Mouse (Mus musculus) heart, embryonic 11.5 days (tissue): ENCODE results near the gene Ppp4r4. TPM values are rescaled to one million over a fixed set of nuclear protein-coding genes. Genes with fewer than 3 reads are reported as not detected.

Source experiments
- ATAC-seq: fragments of 200-750 bp; cut with Nextera tagmentation; replicated peaks from 2 replicates; pipeline ENCODE4 v1.8.0; 2017; ENCODE audit warnings: moderate library complexity; ENCODE audit not compliant: insufficient number of reproducible peaks, low FRiP score, low TSS enrichment
- H3K27ac ChIP-seq: fragments of 300-500 bp; sonication (generic); 2 replicates; pipeline ENCODE4 v1.5.1; 2014; ENCODE audit warnings: mild to moderate bottlenecking, low read depth, low read length
- H3K27me3 ChIP-seq: fragments of 300-500 bp; sonication (generic); 2 replicates; pipeline ENCODE4 v1.6.1; 2014; ENCODE audit warnings: mild to moderate bottlenecking, low read length, mixed read lengths; ENCODE audit not compliant: control insufficient read depth, insufficient read depth
- H3K36me3 ChIP-seq: fragments of 300-500 bp; sonication (generic); 2 replicates; pipeline ENCODE4 v1.6.1; 2014; ENCODE audit warnings: mild to moderate bottlenecking, low read length, moderate library complexity, mixed read lengths; ENCODE audit not compliant: control insufficient read depth, insufficient read depth
- H3K4me1 ChIP-seq: fragments of 300-500 bp; sonication (generic); 2 replicates; pipeline ENCODE4 v1.6.1; 2014; ENCODE audit warnings: low read length; ENCODE audit not compliant: control insufficient read depth, insufficient read depth
- H3K4me2 ChIP-seq: fragments of 300-500 bp; sonication (generic); 2 replicates; pipeline ENCODE4 v1.6.1; 2014; ENCODE audit warnings: mild to moderate bottlenecking, moderate library complexity
- H3K4me3 ChIP-seq: fragments of 300-500 bp; sonication (generic); 2 replicates; pipeline ENCODE4 v1.5.1; 2014; ENCODE audit warnings: low read depth, low read length
- H3K9ac ChIP-seq: fragments of 300-500 bp; sonication (generic); 2 replicates; pipeline ENCODE4 v1.6.1; 2014; ENCODE audit warnings: mild to moderate bottlenecking, low read depth, low read length, moderate library complexity
- H3K9me3 ChIP-seq: fragments of 300-500 bp; sonication (generic); replicated peaks from 2 replicates; pipeline ENCODE4 v1.6.1; 2016; ENCODE audit warnings: low read length; ENCODE audit not compliant: control insufficient read depth
- WGBS: fragments of 180-500 bp; shearing (Covaris S2); extraction: QIAGEN DNeasy Blood & Tissue Kit; methylation state at CpG from one replicate; pipeline ENCODE4 v1.1.7; 2014; ENCODE audit not compliant: insufficient replicate concordance; 5-methylcytosine and 5-hydroxymethylcytosine counted together
- polyA plus RNA-seq: library from polyadenylated mRNA; unstranded; fragments of >200 nt; fragmentation: Nextera tagmentation; extraction: Ambion mirVana; gene quantifications from 2 replicates; pipeline ENCODE4 v1.2.1, GENCODE M21; 2014

Gene Ppp4r4
- polyA plus RNA-seq, 1 experiment from 2014 or later: 0.60 TPM

- H3K4me2 ChIP-seq: no peak overlapping the region
- no peaks in the 10 kb centered on the region for H3K27me3 ChIP-seq
- 26% methylated on average over 6 of the region's 6 CpGs for WGBS
- H3K9me3 ChIP-seq: no peaks in the 10 kb centered on the region
- no peak overlapping the region for H3K27ac ChIP-seq
- no peak overlapping the region for H3K4me3 ChIP-seq
- ATAC-seq: no peak
- H3K9ac ChIP-seq: no peak overlapping the region
- H3K4me1 ChIP-seq: no peaks in the 10 kb centered on the region
- no peaks in the 10 kb centered on the region for H3K36me3 ChIP-seq
Observed at GRCm38 (mm10) chr12:103494486-103494885, 37.6 kb upstream of the Ppp4r4 start.

GRCm38 (mm10) chr12:103498768-103499167 is 33.3 kb upstream of the Ppp4r4 start:
- Histone ChIP-seq H3K9me3 (no peaks in the 10 kb centered on the region), H3K27me3 (no peaks in the 10 kb centered on the region), H3K4me2 (no peak overlapping the region), H3K27ac (no peak overlapping the region), H3K4me1 (no peaks in the 10 kb centered on the region), H3K9ac (no peak overlapping the region), H3K4me3 (no peak overlapping the region), H3K36me3 (no peaks in the 10 kb centered on the region)
- 55% methylated on average over 5 of the region's 5 CpGs for WGBS
- no peak for ATAC-seq

GRCm38 (mm10) chr12:103499261-103499660 is 32.8 kb upstream of the Ppp4r4 start:
- Histone ChIP-seq H3K4me2 (no peak overlapping the region), H3K4me3 (no peak overlapping the region), H3K36me3 (no peaks in the 10 kb centered on the region), H3K4me1 (no peaks in the 10 kb centered on the region), H3K9ac (no peak overlapping the region), H3K27ac (no peak overlapping the region), H3K9me3 (no peaks in the 10 kb centered on the region), H3K27me3 (no peaks in the 10 kb centered on the region)
- ATAC-seq: no peak
- WGBS: 75% methylated on average over 2 of the region's 2 CpGs

GRCm38 (mm10) chr12:103503300-103503699 is 28.8 kb upstream of the Ppp4r4 start:
- no peak for ATAC-seq
- no peak overlapping the region for H3K4me2 ChIP-seq
- H3K4me3 ChIP-seq: no peak overlapping the region
- H3K9ac ChIP-seq: no peak overlapping the region
- no peaks in the 10 kb centered on the region for H3K4me1 ChIP-seq
- H3K27ac ChIP-seq: no peak overlapping the region
- H3K9me3 ChIP-seq: no peaks in the 10 kb centered on the region
- 76% methylated on average over 3 of the region's 3 CpGs for WGBS
- no peaks in the 10 kb centered on the region for H3K36me3 ChIP-seq
- H3K27me3 ChIP-seq: no peaks in the 10 kb centered on the region

- no peak overlapping the region for H3K4me2 ChIP-seq
- no peaks in the 10 kb centered on the region for H3K4me1 ChIP-seq
- no peak overlapping the region for H3K27ac ChIP-seq
- H3K27me3 ChIP-seq: no peaks in the 10 kb centered on the region
- no peak overlapping the region for H3K9ac ChIP-seq
- H3K36me3 ChIP-seq: no peaks in the 10 kb centered on the region
- no peak overlapping the region for H3K4me3 ChIP-seq
- WGBS: 82% methylated on average over 3 of the region's 3 CpGs
- no peaks in the 10 kb centered on the region for H3K9me3 ChIP-seq
- ATAC-seq: no peak
Observed at GRCm38 (mm10) chr12:103504402-103504801, 27.7 kb upstream of the Ppp4r4 start.

GRCm38 (mm10) chr12:103508346-103508745 is 23.7 kb upstream of the Ppp4r4 start:
- Histone ChIP-seq H3K9ac (no peak overlapping the region), H3K4me3 (no peak overlapping the region), H3K4me1 (no peaks in the 10 kb centered on the region), H3K4me2 (no peak overlapping the region), H3K27me3 (no peaks in the 10 kb centered on the region), H3K27ac (no peak overlapping the region), H3K36me3 (no peaks in the 10 kb centered on the region), H3K9me3 (no peaks in the 10 kb centered on the region)
- 70% methylated on average over 4 of the region's 4 CpGs for WGBS
- no peak for ATAC-seq

- 88% methylated on average over 8 of the region's 8 CpGs for WGBS
Observed at GRCm38 (mm10) chr12:103509893-103510292, 22.2 kb upstream of the Ppp4r4 start.

GRCm38 (mm10) chr12:103511586-103511985 is 20.5 kb upstream of the Ppp4r4 start:
- H3K9me3 ChIP-seq: no peaks in the 10 kb centered on the region
- no peak overlapping the region for H3K27ac ChIP-seq
- no peak overlapping the region for H3K4me2 ChIP-seq
- WGBS: 31% methylated on average over 2 of the region's 2 CpGs
- H3K4me1 ChIP-seq: no peaks in the 10 kb centered on the region
- no peak overlapping the region for H3K9ac ChIP-seq
- no peak for ATAC-seq
- no peaks in the 10 kb centered on the region for H3K36me3 ChIP-seq
- H3K27me3 ChIP-seq: no peaks in the 10 kb centered on the region
- H3K4me3 ChIP-seq: no peak overlapping the region

More at GRCm38 (mm10) chr12:103509893-103510292, 22.2 kb upstream of the Ppp4r4 start:
- Histone ChIP-seq H3K4me1 (no peaks in the 10 kb centered on the region), H3K27ac (no peak overlapping the region), H3K9ac (no peak overlapping the region), H3K27me3 (no peaks in the 10 kb centered on the region), H3K4me2 (no peak overlapping the region), H3K36me3 (no peaks in the 10 kb centered on the region), H3K9me3 (no peaks in the 10 kb centered on the region), H3K4me3 (no peak overlapping the region)
- ATAC-seq: no peak

- no peak for ATAC-seq
- Histone ChIP-seq H3K36me3 (no peaks in the 10 kb centered on the region), H3K27me3 (no peaks in the 10 kb centered on the region), H3K4me2 (no peak overlapping the region), H3K4me1 (no peaks in the 10 kb centered on the region), H3K9me3 (no peaks in the 10 kb centered on the region), H3K9ac (no peak overlapping the region), H3K4me3 (no peak overlapping the region), H3K27ac (no peak overlapping the region)
- WGBS: 51% methylated on average over 2 of the region's 2 CpGs
Observed at GRCm38 (mm10) chr12:103513039-103513438, 19.0 kb upstream of the Ppp4r4 start.
